Mouse (Mus musculus) stomach, embryonic 16.5 days (tissue): ENCODE measurements around the gene Ankrd13c. TPM values are rescaled to one million over a fixed set of nuclear protein-coding genes. Genes with fewer than 3 reads are reported as not detected.

Experiments used
- ATAC-seq: fragments of 200-750 bp; cut with Nextera tagmentation; 2 replicates; pipeline ENCODE4 v1.8.0; 2017; ENCODE audit warnings: moderate number of reproducible peaks, moderate TSS enrichment; ENCODE audit not compliant: insufficient read depth, low FRiP score
- H3K27ac ChIP-seq: fragments of 300-500 bp; sonication (generic); 2 replicates; pipeline ENCODE4 v1.5.1; 2014; ENCODE audit warnings: low read length
- H3K27me3 ChIP-seq: fragments of 300-500 bp; sonication (generic); 2 replicates; pipeline ENCODE4 v1.6.1; 2014; ENCODE audit warnings: low read length, control low read depth, mixed read lengths; ENCODE audit not compliant: control insufficient read depth, insufficient read depth
- H3K36me3 ChIP-seq: fragments of 300-500 bp; sonication (generic); 2 replicates; pipeline ENCODE4 v1.6.1; 2014; ENCODE audit warnings: low read length; ENCODE audit not compliant: control insufficient read depth, insufficient read depth
- H3K4me1 ChIP-seq: fragments of 300-500 bp; sonication (generic); 2 replicates; pipeline ENCODE4 v1.6.1; 2014; ENCODE audit warnings: low read length, control low read depth, mixed read lengths; ENCODE audit not compliant: control insufficient read depth, insufficient read depth
- H3K4me2 ChIP-seq: fragments of 300-500 bp; sonication (generic); 2 replicates; pipeline ENCODE4 v1.6.1; 2014; ENCODE audit warnings: low read depth, low read length, mixed read lengths
- H3K4me3 ChIP-seq: fragments of 300-500 bp; sonication (generic); replicated peaks from 2 replicates; pipeline ENCODE4 v1.5.1; 2014; ENCODE audit warnings: mild to moderate bottlenecking, low read length
- H3K9ac ChIP-seq: fragments of 300-500 bp; sonication (generic); 2 replicates; pipeline ENCODE4 v1.6.1; 2014; ENCODE audit warnings: low read length
- H3K9me3 ChIP-seq: fragments of 300-500 bp; sonication (generic); replicated peaks from 2 replicates; pipeline ENCODE4 v1.6.1; 2016; ENCODE audit warnings: low read length, control low read depth; ENCODE audit not compliant: control insufficient read depth
- WGBS: fragments of 180-500 bp; shearing (Covaris S2); extraction: QIAGEN DNeasy Blood & Tissue Kit; methylation state at CpG from one replicate; pipeline ENCODE4 v1.1.7; 2014; 5-methylcytosine and 5-hydroxymethylcytosine counted together
- polyA plus RNA-seq: library from polyadenylated mRNA; unstranded; fragments of >200 nt; fragmentation: Nextera tagmentation; extraction: Ambion mirVana; gene quantifications from 2 replicates; pipeline ENCODE4 v1.2.1, GENCODE M21; 2015

Gene Ankrd13c
- polyA plus RNA-seq, 1 experiment from 2014 or later, result 16.7 TPM

DNA sequence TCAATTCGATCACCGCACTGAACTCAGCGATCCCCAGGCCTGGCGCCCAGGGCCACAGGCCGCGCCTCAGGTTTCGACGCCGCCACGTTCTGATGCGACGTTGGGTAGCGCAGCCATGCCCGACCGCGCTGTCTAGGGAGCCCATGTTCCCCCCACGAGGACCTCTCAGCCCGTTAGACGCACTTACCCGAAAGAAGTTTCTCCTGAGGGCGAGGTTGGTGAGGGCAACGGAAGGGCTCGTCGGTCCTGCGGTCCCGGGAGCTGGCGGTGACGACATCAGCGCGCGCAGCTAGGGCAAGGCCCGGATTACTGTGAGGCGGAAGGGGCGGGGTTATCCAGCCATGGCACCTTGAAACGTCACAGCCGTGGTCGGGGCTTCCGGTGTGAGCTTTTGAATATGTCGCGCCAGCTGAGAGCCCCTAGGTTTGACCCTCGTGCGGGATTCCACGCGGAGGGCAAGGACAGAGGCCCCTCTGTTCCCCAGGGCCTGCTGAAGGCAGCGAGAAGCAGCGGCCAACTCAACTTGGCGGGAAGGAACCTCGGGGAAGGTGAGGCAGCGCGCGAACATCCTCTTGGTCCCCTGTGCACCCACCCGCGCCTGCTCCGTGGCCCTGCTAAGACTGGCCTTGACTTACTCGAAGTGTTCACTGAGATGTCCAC, 89.4 kb downstream of the Ankrd13c start, which contains the start of the genes Srsf11 and Lrrc40:
Srsf11 (minus strand) TSS at position 311 of the 660 bp plus-strand sequence.
Lrrc40 (plus strand) TSS at position 334 of the 660 bp plus-strand sequence.
- Histone ChIP-seq H3K4me3 (peak within 1 kb of the TSS; percentile 81), H3K27ac (peak within 1 kb of the TSS; percentile 88), H3K36me3 (no peaks in the 10 kb centered on the region), H3K4me2 (peak within 1 kb of the TSS; percentile 80), H3K9ac (peak within 1 kb of the TSS; percentile 88), H3K27me3 (no peaks in the 10 kb centered on the region), H3K9me3 (no peaks in the 10 kb centered on the region), H3K4me1 (peaks cover 18% of the 10 kb centered on the region)
- WGBS, result under 1% methylated on average over 55 of the region's 55 CpGs
- peak; percentile 97 for ATAC-seq

- Histone ChIP-seq H3K4me1 (peaks cover 13% of the 10 kb centered on the region), H3K9me3 (no peaks in the 10 kb centered on the region), H3K4me2 (no peak overlapping the region), H3K4me3 (no peak overlapping the region), H3K27ac (no peak overlapping the region), H3K27me3 (no peaks in the 10 kb centered on the region), H3K36me3 (no peaks in the 10 kb centered on the region), H3K9ac (no peak overlapping the region)
- ATAC-seq, result no peak
- 82% methylated on average over 3 of the region's 3 CpGs for whole genome bisulfite sequencing
These were observed 91.1 kb downstream of the Ankrd13c start for GRCm38 (mm10) chr3:158038106-158038505.

- Histone ChIP-seq H3K27me3 (no peaks in the 10 kb centered on the region), H3K27ac (no peak overlapping the region), H3K9ac (no peak overlapping the region), H3K9me3 (no peaks in the 10 kb centered on the region), H3K36me3 (no peaks in the 10 kb centered on the region), H3K4me3 (no peak overlapping the region), H3K4me2 (no peak overlapping the region), H3K4me1 (peaks cover 6% of the 10 kb centered on the region; the same call in 1 of the 2 replicates)
- no peak for ATAC-seq
- WGBS, result 84% methylated on average over 2 of the region's 2 CpGs
These were observed 93.7 kb downstream of the Ankrd13c start for GRCm38 (mm10) chr3:158040755-158041154.

- no peaks in the 10 kb centered on the region for H3K9me3 ChIP-seq
- no peak overlapping the region for H3K4me3 ChIP-seq
- 85% methylated on average over 2 of the region's 2 CpGs for WGBS
- 0 out of 2 replicates have a peak, but pooled peaks cover 2% of the 10 kb centered on the region for H3K36me3 ChIP-seq
- ATAC-seq, result no peak
- H3K9ac ChIP-seq, result no peak overlapping the region
- H3K27ac ChIP-seq, result no peak overlapping the region
- H3K4me1 ChIP-seq, result no peaks in the 10 kb centered on the region
- no peaks in the 10 kb centered on the region for H3K27me3 ChIP-seq
- H3K4me2 ChIP-seq, result no peak overlapping the region
These were observed 102.5 kb downstream of the Ankrd13c start for GRCm38 (mm10) chr3:158049508-158049907.

Other genes starting within 250 kb of the Ankrd13c start
- gene Cth, start 22.2 kb upstream of the Ankrd13c start, polyA plus RNA-seq, result 21.7 and 23.7 TPM in 2 replicates
- 186 and 199 TPM in 2 replicates for gene Srsf11, start 89.4 kb downstream of the Ankrd13c start, polyA plus RNA-seq
- gene Lrrc40, start 89.4 kb downstream of the Ankrd13c start, polyA plus RNA-seq, result 41.9 and 50.5 TPM in 2 replicates